In the genomic region with DNA sequence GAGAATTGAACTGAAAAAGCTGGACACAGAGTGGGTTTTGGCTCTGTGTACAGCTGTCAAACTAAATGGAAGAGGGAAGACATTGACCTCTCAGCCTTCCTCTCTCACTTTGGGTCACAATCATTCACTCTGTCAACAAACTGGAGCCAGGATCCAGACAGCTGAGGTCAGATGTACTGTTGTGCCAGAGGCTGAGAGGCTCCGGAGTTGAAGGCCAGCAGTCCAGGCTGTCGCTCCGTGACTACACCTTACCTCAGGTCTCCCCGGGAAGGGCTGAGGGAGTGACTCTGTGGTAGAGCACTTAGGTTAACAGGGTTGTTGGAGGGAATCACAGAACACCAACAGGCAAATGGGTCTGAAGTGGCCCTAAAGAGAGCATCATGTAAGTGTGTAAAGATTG, we compare ENCODE assay signal across 25 mouse cellular contexts. TPM values are rescaled to one million over a fixed set of nuclear protein-coding genes. Genes with fewer than 3 reads are reported as not detected.
DNase-seq lines count a peak whose midpoint lies in the region; ATAC-seq and TF ChIP-seq lines count a peak whose summit lies in the region.
"Had no signal": no experiment of that assay in that cellular context is flagged by ENCODE, and none has a peak within 500 bp of the region (broad histone marks: within the 10 kb centered on the region; RNA-seq: fewer than 3 reads in every experiment).

No protein-coding gene starts in this region.

- no peak for TF ChIP-seq CTCF in liver, adult 2 months (IDR thresholded peaks at IDR 0.05; ENCODE audit: low read depth, low read length)

- no peaks in the 10 kb centered on the region; the same call in 1 of the 2 replicates for H3K4me1 ChIP-seq in kidney, embryonic 16.5 days (ENCODE audit: insufficient read depth, low read length)
- H3K4me1 ChIP-seq in liver, adult 2 months (ENCODE audit: control insufficient read depth, insufficient read depth, low read length): peaks cover 15% of the 10 kb centered on the region
- peaks cover 24% of the 10 kb centered on the region for H3K4me1 ChIP-seq in liver, embryonic 12.5 days
- H3K4me1 ChIP-seq: hindbrain, embryonic 15.5 days; neural tube, embryonic 13.5 days had no signal

- H3K27ac ChIP-seq in kidney, embryonic 16.5 days (ENCODE audit: low read length): no peak overlapping the region
- peak overlapping the region; percentile 24 for H3K27ac ChIP-seq in liver, adult 2 months (replicated peaks; ENCODE audit: insufficient read depth, low read depth, low read length)
- no peak overlapping the region for H3K27ac ChIP-seq in liver, embryonic 12.5 days
- H3K27ac ChIP-seq: embryonic facial prominence, embryonic 12.5 days; heart, embryonic 10.5 days; hindbrain, embryonic 15.5 days; intestine, embryonic 15.5 days; layer of hippocampus, adult 2 months; liver, embryonic 14.5 days; neural tube, embryonic 13.5 days had no signal

- DNase-seq in kidney, adult 11 months: peak; percentile 39
- DNase-seq in liver, adult 2 months (ENCODE audit: extremely low read depth, low read depth, low spot score): peak; percentile 86
- DNase-seq in adrenal gland, adult 8-10 months: peak; percentile 76
- DNase-seq in kidney, postnatal 36 days: peak; percentile 57 to 58
- no peak for DNase-seq in left cerebral cortex, adult 11 months (ENCODE audit: low spot score)
- DNase-seq: cerebellum, adult 18-20 months; cerebellum, postnatal 14 days; lung, postnatal 4 days; midbrain, embryonic 14.5 days; retina, postnatal 1 day; right cerebral cortex, postnatal 25 days; thymus, postnatal 25 days had no signal

- WGBS in kidney, embryonic 16.5 days: 41% methylated on average over 4 of the region's 4 CpGs
- under 1% methylated on average over 4 of the region's 4 CpGs for whole genome bisulfite sequencing in liver, adult 2 months
- WGBS in liver, embryonic 12.5 days (ENCODE audit: insufficient replicate concordance): 58% methylated on average over 4 of the region's 4 CpGs

- no peaks in the 10 kb centered on the region for H3K79me2 ChIP-seq in liver, adult 2 months (ENCODE audit: control insufficient read depth, insufficient read depth, low read length)

- no peak overlapping the region for H3K9ac ChIP-seq in kidney, embryonic 16.5 days (replicated peaks; ENCODE audit: low read length)
- no peak overlapping the region for H3K9ac ChIP-seq in liver, adult 2 months (ENCODE audit: low read depth, low read length)
- H3K9ac ChIP-seq in liver, embryonic 12.5 days: no peak overlapping the region
- H3K9ac ChIP-seq: embryonic facial prominence, embryonic 12.5 days; hindbrain, embryonic 15.5 days; intestine, embryonic 15.5 days; liver, embryonic 14.5 days; neural tube, embryonic 13.5 days had no signal

- no peak overlapping the region for H3K4me2 ChIP-seq in kidney, embryonic 16.5 days (replicated peaks; ENCODE audit: low read depth, low read length)
- H3K4me2 ChIP-seq in liver, embryonic 12.5 days: no peak overlapping the region
- H3K4me2 ChIP-seq: embryonic facial prominence, embryonic 12.5 days; hindbrain, embryonic 15.5 days; intestine, embryonic 15.5 days; neural tube, embryonic 13.5 days had no signal

- no peaks in the 10 kb centered on the region for H3K27me3 ChIP-seq in kidney, embryonic 16.5 days (ENCODE audit: insufficient read depth, low read length)
- H3K27me3 ChIP-seq in liver, adult 2 months (ENCODE audit: control insufficient read depth, insufficient read depth, low read length): no peaks in the 10 kb centered on the region
- H3K27me3 ChIP-seq in liver, embryonic 12.5 days (replicated peaks): 0 out of 2 replicates have a peak, but pooled peaks cover 2% of the 10 kb centered on the region
- H3K27me3 ChIP-seq: intestine, embryonic 15.5 days; Patski had no signal

- H3K36me3 ChIP-seq in kidney, embryonic 16.5 days (ENCODE audit: insufficient read depth, low read length): no peaks in the 10 kb centered on the region
- H3K36me3 ChIP-seq in liver, adult 2 months (ENCODE audit: control insufficient read depth, insufficient read depth, low read length): no peaks in the 10 kb centered on the region
- H3K36me3 ChIP-seq in liver, embryonic 12.5 days: no peaks in the 10 kb centered on the region
- H3K36me3 ChIP-seq: embryonic facial prominence, embryonic 12.5 days; hindbrain, embryonic 15.5 days; intestine, embryonic 15.5 days; neural tube, embryonic 13.5 days had no signal

- ATAC-seq in kidney, embryonic 16.5 days (ENCODE audit: low FRiP score, low TSS enrichment): no peak
- no peak for ATAC-seq in liver, embryonic 12.5 days
- ATAC-seq: intestine, embryonic 15.5 days; Patski had no signal

- no peak for TF ChIP-seq POLR2A in liver, adult 2 months (IDR thresholded peaks at IDR 0.05; ENCODE audit: extremely low read depth, insufficient read depth, low read length)

- H3K9me3 ChIP-seq in kidney, embryonic 16.5 days (ENCODE audit: low read length): no peaks in the 10 kb centered on the region
- no peaks in the 10 kb centered on the region for H3K9me3 ChIP-seq in liver, embryonic 12.5 days (replicated peaks)
- H3K9me3 ChIP-seq: embryonic facial prominence, embryonic 12.5 days; heart, embryonic 10.5 days; hindbrain, embryonic 15.5 days; intestine, embryonic 15.5 days; neural tube, embryonic 13.5 days had no signal

- no peak overlapping the region for H3K4me3 ChIP-seq in kidney, embryonic 16.5 days (ENCODE audit: low read length)
- no peak overlapping the region for H3K4me3 ChIP-seq in liver, adult 2 months (ENCODE audit: insufficient read depth, low read depth, low read length)
- H3K4me3 ChIP-seq in liver, embryonic 12.5 days: no peak overlapping the region
- H3K4me3 ChIP-seq: embryonic facial prominence, embryonic 12.5 days; heart, embryonic 10.5 days; hindbrain, embryonic 15.5 days; intestine, embryonic 15.5 days; layer of hippocampus, adult 2 months; neural tube, embryonic 13.5 days had no signal

RNA-seq across cellular contexts. Expression of a gene that starts 9.8 kb away (rescaled TPM):
- polyA plus RNA-seq in kidney, embryonic 16.5 days (2015; fragmentation: Nextera tagmentation; extraction: Ambion mirVana): 1.8 and 2.2 TPM in 2 replicates
- 2.8 and 3.9 TPM in 2 replicates for total RNA-seq in liver, adult 2 months (2014; rRNA removed)
- polyA plus RNA-seq in liver, adult 2 months (2012; rRNA removed): 6.2 and 7.3 TPM in 2 replicates
- polyA plus RNA-seq in liver, embryonic 12.5 days (2016; fragmentation: Nextera tagmentation; extraction: Ambion mirVana): 2.1 TPM in 2 replicates
- 10 to 100 TPM; 12.7 to 15.4 (median 13.6) TPM for total RNA-seq in adrenal gland, adult 8-10 months (2022)

RNA-seq across cellular contexts. Expression of a gene that starts 9.9 kb away (rescaled TPM):
- polyA plus RNA-seq in kidney, embryonic 16.5 days (2015; fragmentation: Nextera tagmentation; extraction: Ambion mirVana): 89.7 and 94.2 TPM in 2 replicates
- 19.9 and 25.5 TPM in 2 replicates for total RNA-seq in liver, adult 2 months (2014; rRNA removed)
- polyA plus RNA-seq in liver, adult 2 months (2012; rRNA removed): 58.0 and 58.2 TPM in 2 replicates
- polyA plus RNA-seq in liver, embryonic 12.5 days (2016; fragmentation: Nextera tagmentation; extraction: Ambion mirVana): 68.4 and 68.6 TPM in 2 replicates
- 100 to 1,000 TPM in 1 of 4 experiments, 10 to 100 TPM in 3; 77.7 to 107 (median 90.3) TPM for total RNA-seq in adrenal gland, adult 8-10 months (2022)

RNA-seq across cellular contexts. Expression of a gene that starts 19.3 kb away (rescaled TPM):
- polyA plus RNA-seq in kidney, embryonic 16.5 days (2015; fragmentation: Nextera tagmentation; extraction: Ambion mirVana): 0.11 and 0.14 TPM in 2 replicates
- not detected in 2 replicates for total RNA-seq in liver, adult 2 months (2014; rRNA removed)
- not detected in 2 replicates for polyA plus RNA-seq in liver, adult 2 months (2012; rRNA removed)
- polyA plus RNA-seq in liver, embryonic 12.5 days (2016; fragmentation: Nextera tagmentation; extraction: Ambion mirVana): not detected in 2 replicates
- under 1 TPM in 2 of 4 experiments, not detected in 2; 0.13 to 0.31 TPM for total RNA-seq in adrenal gland, adult 8-10 months (2022)
- total RNA-seq: hematopoietic stem cell, adult 5-6 weeks; megakaryocyte-erythroid progenitor cell, adult 5-6 weeks had no signal
- polyA plus RNA-seq: heart, embryonic 16.5 days had no signal

RNA-seq across cellular contexts. Expression of a gene that starts 35.2 kb away (rescaled TPM):
- polyA plus RNA-seq in kidney, embryonic 16.5 days (2015; fragmentation: Nextera tagmentation; extraction: Ambion mirVana): 2.9 and 3.8 TPM in 2 replicates
- 2.1 and 2.2 TPM in 2 replicates for total RNA-seq in liver, adult 2 months (2014; rRNA removed)
- polyA plus RNA-seq in liver, adult 2 months (2012; rRNA removed): 5.1 and 5.8 TPM in 2 replicates
- 3.6 and 3.9 TPM in 2 replicates for polyA plus RNA-seq in liver, embryonic 12.5 days (2016; fragmentation: Nextera tagmentation; extraction: Ambion mirVana)
- total RNA-seq in adrenal gland, adult 8-10 months (2022): 10 to 100 TPM; 31.9 to 69.2 (median 51.8) TPM
- polyA plus RNA-seq: Patski had no signal

RNA-seq across cellular contexts. Expression of a gene that starts 39.7 kb away (rescaled TPM):
- polyA plus RNA-seq in kidney, embryonic 16.5 days (2015; fragmentation: Nextera tagmentation; extraction: Ambion mirVana): 6.8 and 6.9 TPM in 2 replicates
- 1.8 and 2.8 TPM in 2 replicates for total RNA-seq in liver, adult 2 months (2014; rRNA removed)
- 4.9 and 6.4 TPM in 2 replicates for polyA plus RNA-seq in liver, adult 2 months (2012; rRNA removed)
- polyA plus RNA-seq in liver, embryonic 12.5 days (2016; fragmentation: Nextera tagmentation; extraction: Ambion mirVana): 3.8 and 4.2 TPM in 2 replicates
- 10 to 100 TPM; 44.4 to 53.9 (median 47.6) TPM for total RNA-seq in adrenal gland, adult 8-10 months (2022)
